17 mouse cellular contexts compared by ENCODE assay signal in genomic region chr7:145239736-145240505, GRCm38 (mm10). TPM values are rescaled to one million over a fixed set of nuclear protein-coding genes. Genes with fewer than 3 reads are reported as not detected.
DNase-seq lines count a peak whose midpoint lies in the region; ATAC-seq and TF ChIP-seq lines count a peak whose summit lies in the region.
"Had no signal": no experiment of that assay in that cellular context is flagged by ENCODE, and none has a peak within 500 bp of the region (broad histone marks: within the 10 kb centered on the region; RNA-seq: fewer than 3 reads in every experiment).

No protein-coding gene starts in this region.

- 55% methylated on average over 8 of the region's 8 CpGs for WGBS in hindbrain, postnatal 0 days
- 74% methylated on average over 8 of the region's 8 CpGs for WGBS in hindbrain, embryonic 12.5 days
- 78% methylated on average over 8 of the region's 8 CpGs for WGBS in embryonic facial prominence, embryonic 10.5 days
- WGBS in large intestine, adult 2 months, result 30% methylated on average over 8 of the region's 8 CpGs
- WGBS in midbrain, embryonic 15.5 days, result 72% methylated on average over 8 of the region's 8 CpGs

- H3K4me1 ChIP-seq in hindbrain, postnatal 0 days (ENCODE audit: insufficient read depth, low read length), result no peaks in the 10 kb centered on the region
- H3K4me1 ChIP-seq in hindbrain, embryonic 12.5 days, result 0 out of 2 replicates have a peak, but pooled peaks cover 4% of the 10 kb centered on the region
- peaks cover 13% of the 10 kb centered on the region for H3K4me1 ChIP-seq in embryonic facial prominence, embryonic 10.5 days
- no peaks in the 10 kb centered on the region for H3K4me1 ChIP-seq in midbrain, embryonic 15.5 days

- no peaks in the 10 kb centered on the region for H3K36me3 ChIP-seq in hindbrain, postnatal 0 days (ENCODE audit: insufficient read depth, low read length)
- H3K36me3 ChIP-seq in hindbrain, embryonic 12.5 days, result no peaks in the 10 kb centered on the region
- H3K36me3 ChIP-seq in embryonic facial prominence, embryonic 10.5 days (replicated peaks), result no peaks in the 10 kb centered on the region
- H3K36me3 ChIP-seq in midbrain, embryonic 15.5 days (replicated peaks), result no peaks in the 10 kb centered on the region
- H3K36me3 ChIP-seq: heart, embryonic 12.5 days; limb, embryonic 15.5 days had no signal

- peak; percentile 23 for DNase-seq in hindbrain, postnatal 0 days (ENCODE audit: low spot score)
- DNase-seq in embryonic facial prominence, embryonic 10.5 days (ENCODE audit: low spot score), result no peak
- DNase-seq in large intestine, adult 2 months (ENCODE audit: low read depth, low spot score), result peak; percentile 18
- DNase-seq in lung, postnatal 4 days, result peak; percentile 39 to 60
- no peak for DNase-seq in spleen, adult 18-20 months
- DNase-seq: embryo, embryonic 11 days; thymus, adult 2 months had no signal

- no peaks in the 10 kb centered on the region for H3K27me3 ChIP-seq in hindbrain, postnatal 0 days (ENCODE audit: insufficient read depth, low read length)
- H3K27me3 ChIP-seq in hindbrain, embryonic 12.5 days, result 0 out of 2 replicates have a peak, but pooled peaks cover 12% of the 10 kb centered on the region
- H3K27me3 ChIP-seq in embryonic facial prominence, embryonic 10.5 days (replicated peaks; ENCODE audit: low read depth, poor library complexity, severe bottlenecking), result peaks cover 24% of the 10 kb centered on the region
- no peaks in the 10 kb centered on the region for H3K27me3 ChIP-seq in midbrain, embryonic 15.5 days (replicated peaks)
- H3K27me3 ChIP-seq: limb, embryonic 15.5 days had no signal

- H3K4me2 ChIP-seq in hindbrain, postnatal 0 days (ENCODE audit: low read depth, low read length), result no peak overlapping the region
- H3K4me2 ChIP-seq in hindbrain, embryonic 12.5 days (replicated peaks), result no peak overlapping the region
- H3K4me2 ChIP-seq in midbrain, embryonic 15.5 days, result no peak overlapping the region
- H3K4me2 ChIP-seq: heart, embryonic 12.5 days; limb, embryonic 15.5 days had no signal

- H3K27ac ChIP-seq in hindbrain, postnatal 0 days, result no peak overlapping the region
- no peak overlapping the region for H3K27ac ChIP-seq in hindbrain, embryonic 12.5 days
- 0 out of 2 replicates have a peak overlapping the region, but pooled peaks have one; percentile 20 for H3K27ac ChIP-seq in embryonic facial prominence, embryonic 10.5 days (replicated peaks)
- no peak overlapping the region for H3K27ac ChIP-seq in midbrain, embryonic 15.5 days
- H3K27ac ChIP-seq: gastrocnemius, adult 2 months; limb, embryonic 15.5 days had no signal

- no peak for TF ChIP-seq CTCF in hindbrain, postnatal 0 days (IDR thresholded peaks at IDR 0.05; ENCODE audit: low read depth)

- no peak overlapping the region for H3K9ac ChIP-seq in hindbrain, postnatal 0 days (replicated peaks; ENCODE audit: low read length)
- H3K9ac ChIP-seq in hindbrain, embryonic 12.5 days, result no peak overlapping the region
- H3K9ac ChIP-seq in midbrain, embryonic 15.5 days, result no peak overlapping the region
- H3K9ac ChIP-seq: heart, embryonic 12.5 days; limb, embryonic 15.5 days had no signal

- H3K9me3 ChIP-seq in hindbrain, postnatal 0 days (ENCODE audit: low read length), result no peaks in the 10 kb centered on the region
- no peaks in the 10 kb centered on the region for H3K9me3 ChIP-seq in hindbrain, embryonic 12.5 days (replicated peaks)
- H3K9me3 ChIP-seq in embryonic facial prominence, embryonic 10.5 days, result no peaks in the 10 kb centered on the region
- H3K9me3 ChIP-seq in midbrain, embryonic 15.5 days, result no peaks in the 10 kb centered on the region
- H3K9me3 ChIP-seq: heart, embryonic 12.5 days; limb, embryonic 15.5 days had no signal

- ATAC-seq in hindbrain, postnatal 0 days, result no peak
- ATAC-seq in hindbrain, embryonic 12.5 days (ENCODE audit: low FRiP score), result no peak
- ATAC-seq in megakaryocyte, adult 5-6 weeks (ENCODE audit: poor library complexity, severe bottlenecking), result no peak
- ATAC-seq in midbrain, embryonic 15.5 days (replicated peaks), result no peak

- no peak overlapping the region for H3K4me3 ChIP-seq in hindbrain, postnatal 0 days (ENCODE audit: low read length)
- no peak overlapping the region for H3K4me3 ChIP-seq in hindbrain, embryonic 12.5 days
- H3K4me3 ChIP-seq in embryonic facial prominence, embryonic 10.5 days, result no peak overlapping the region
- no peak overlapping the region for H3K4me3 ChIP-seq in midbrain, embryonic 15.5 days
- H3K4me3 ChIP-seq: gastrocnemius, adult 2 months; heart, embryonic 12.5 days; limb, embryonic 15.5 days; megakaryocyte, embryonic 14.5 days had no signal

RNA-seq across cellular contexts. Expression of gene 1810010D01Rik, which starts 32.0 kb away (rescaled TPM):
- total RNA-seq in hindbrain, postnatal 0 days (2014; rRNA removed), result 1.6 TPM in 1 of 2 replicates, not detected in the other
- polyA plus RNA-seq in hindbrain, postnatal 0 days (2015; fragmentation: Nextera tagmentation; extraction: Ambion mirVana), result 0.20 TPM in 1 of 2 replicates, not detected in the other
- polyA plus RNA-seq in hindbrain, embryonic 12.5 days (2016; fragmentation: Nextera tagmentation; extraction: Ambion mirVana), result 0.35 TPM in 1 of 2 replicates, not detected in the other
- polyA plus RNA-seq in embryonic facial prominence, embryonic 10.5 days (2016; fragmentation: Nextera tagmentation; extraction: Ambion mirVana), result 0.72 TPM in 1 of 2 replicates, not detected in the other
- polyA plus RNA-seq in large intestine, adult 2 months (2012; rRNA removed), result 4.8 and 4.9 TPM in 2 replicates
- total RNA-seq in megakaryocyte, adult 5-6 weeks (2015), result not detected in 2 replicates
- total RNA-seq in megakaryocyte, adult 5-6 weeks (2017), result not detected in 2 replicates
- polyA plus RNA-seq in midbrain, embryonic 15.5 days (2015; fragmentation: Nextera tagmentation; extraction: Ambion mirVana), result not detected in 2 replicates
- total RNA-seq: MEL had no signal
- polyA plus RNA-seq: C2C12; hindbrain, embryonic 16.5 days had no signal

RNA-seq across cellular contexts. Expression of gene Tpcn2, which starts 43.9 kb away (rescaled TPM):
- 3.0 and 4.7 TPM in 2 replicates for total RNA-seq in hindbrain, postnatal 0 days (2014; rRNA removed)
- 2.3 and 2.6 TPM in 2 replicates for polyA plus RNA-seq in hindbrain, postnatal 0 days (2015; fragmentation: Nextera tagmentation; extraction: Ambion mirVana)
- 6.8 and 7.1 TPM in 2 replicates for polyA plus RNA-seq in hindbrain, embryonic 12.5 days (2016; fragmentation: Nextera tagmentation; extraction: Ambion mirVana)
- polyA plus RNA-seq in embryonic facial prominence, embryonic 10.5 days (2016; fragmentation: Nextera tagmentation; extraction: Ambion mirVana), result 6.5 TPM in 2 replicates
- polyA plus RNA-seq in large intestine, adult 2 months (2012; rRNA removed), result 12.6 and 17.1 TPM in 2 replicates
- 7.9 and 8.6 TPM in 2 replicates for total RNA-seq in megakaryocyte, adult 5-6 weeks (2015)
- total RNA-seq in megakaryocyte, adult 5-6 weeks (2017), result 6.7 and 7.5 TPM in 2 replicates
- 2.9 and 3.2 TPM in 2 replicates for polyA plus RNA-seq in midbrain, embryonic 15.5 days (2015; fragmentation: Nextera tagmentation; extraction: Ambion mirVana)

Comparison
In these comparisons a context has a peak if more than half of its experiments do, and no peak if none do; other contexts are left out.
1. DNase-seq: peak in hindbrain, postnatal 0 days (single experiment), large intestine, adult 2 months (single experiment) and lung, postnatal 4 days (2 of 2); none in embryonic facial prominence, embryonic 10.5 days (single experiment) and spleen, adult 18-20 months (0 of 2).